Mouse (Mus musculus): ENCODE results near the gene Hba-a1. TPM values are rescaled to one million over a fixed set of nuclear protein-coding genes. Genes with fewer than 3 reads are reported as not detected.
"Not testable (repeated sequence)": the region's sequence is repeated elsewhere in the genome, so short reads cannot be mapped to it uniquely, and the experiment has no call there.

Gene Hba-a1
- polyA plus RNA-seq (2015; fragmentation: Nextera tagmentation; extraction: Ambion mirVana), result 4,235 and 4,311 TPM in 2 replicates

DNA sequence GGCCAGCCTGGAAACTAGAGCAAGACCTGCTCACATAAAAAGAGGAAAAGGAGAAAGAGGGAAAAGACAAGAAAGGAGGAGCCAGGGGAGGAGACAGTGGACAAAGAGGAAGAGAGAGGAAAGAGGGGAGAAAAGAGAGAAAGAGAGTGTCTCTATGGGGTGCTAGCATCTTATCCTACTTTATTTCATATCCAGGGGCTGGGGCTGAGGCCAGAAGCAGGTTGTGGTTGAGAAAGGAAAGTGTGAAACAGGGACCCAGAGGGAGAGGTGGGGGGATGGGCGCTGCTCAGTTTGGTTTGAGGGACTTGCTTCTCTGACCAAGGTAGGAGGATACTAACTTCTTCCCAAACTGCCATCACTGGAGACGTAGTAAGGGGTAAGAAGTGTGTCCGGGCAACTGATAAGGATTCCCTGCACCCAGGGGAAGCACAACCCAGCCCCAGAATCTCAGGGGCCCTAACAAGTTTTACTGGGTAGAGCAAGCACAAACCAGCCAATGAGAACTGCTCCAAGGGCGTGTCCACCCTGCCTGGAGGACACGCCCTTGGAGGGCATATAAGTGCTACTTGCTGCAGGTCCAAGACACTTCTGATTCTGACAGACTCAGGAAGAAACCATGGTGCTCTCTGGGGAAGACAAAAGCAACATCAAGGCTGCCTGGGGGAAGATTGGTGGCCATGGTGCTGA lies at the start of gene Hba-a1:
Gene Hba-a1, plus strand, starts transcription at position 421 of the 687 bp plus-strand sequence.
- peaks cover 16% of the 10 kb centered on the region; the same call in 1 of the 2 replicates for H3K27me3 ChIP-seq
- H3K4me1 ChIP-seq; H3K9me3 ChIP-seq; H3K4me3 ChIP-seq; H3K27ac ChIP-seq; H3K9ac ChIP-seq; H3K36me3 ChIP-seq; H3K4me2 ChIP-seq (replicated peaks): not testable (repeated sequence)
- ATAC-seq (ENCODE audit: low FRiP score, low read depth), result peak; percentile 32; the same call in 1 of the 2 replicates
- WGBS, result 38% methylated on average over 1 of the region's 5 CpGs

DNA sequence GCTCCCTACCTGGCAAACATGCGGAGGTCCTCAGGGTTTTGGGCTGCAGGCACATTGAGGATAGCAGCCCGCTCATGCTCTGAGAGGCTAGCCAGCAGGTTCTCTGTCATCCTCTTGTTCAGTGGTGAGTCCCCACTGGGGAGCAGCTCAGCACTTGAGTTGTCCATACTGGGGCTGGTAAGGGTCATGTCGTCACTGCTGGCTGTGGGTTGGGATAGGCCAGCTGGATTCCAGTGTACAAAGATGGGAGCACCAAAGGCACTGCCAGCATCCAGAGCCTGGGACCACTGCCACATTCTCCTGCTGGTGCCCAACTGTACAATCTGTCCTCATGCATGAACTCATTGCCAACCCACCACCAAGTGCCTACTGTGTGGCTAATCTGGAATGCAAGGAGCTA lies 49.4 kb upstream of the Hba-a1 start:
- Histone ChIP-seq H3K27ac (no peak overlapping the region), H3K9me3 (no peaks in the 10 kb centered on the region), H3K4me3 (no peak overlapping the region), H3K36me3 (peaks cover 84% of the 10 kb centered on the region), H3K4me1 (peaks cover 16% of the 10 kb centered on the region), H3K4me2 (replicated peaks) (no peak overlapping the region), H3K9ac (no peak overlapping the region), H3K27me3 (no peaks in the 10 kb centered on the region)
- 91% methylated on average over 3 of the region's 3 CpGs for WGBS
- ATAC-seq (ENCODE audit: low FRiP score, low read depth), result no peak

DNA sequence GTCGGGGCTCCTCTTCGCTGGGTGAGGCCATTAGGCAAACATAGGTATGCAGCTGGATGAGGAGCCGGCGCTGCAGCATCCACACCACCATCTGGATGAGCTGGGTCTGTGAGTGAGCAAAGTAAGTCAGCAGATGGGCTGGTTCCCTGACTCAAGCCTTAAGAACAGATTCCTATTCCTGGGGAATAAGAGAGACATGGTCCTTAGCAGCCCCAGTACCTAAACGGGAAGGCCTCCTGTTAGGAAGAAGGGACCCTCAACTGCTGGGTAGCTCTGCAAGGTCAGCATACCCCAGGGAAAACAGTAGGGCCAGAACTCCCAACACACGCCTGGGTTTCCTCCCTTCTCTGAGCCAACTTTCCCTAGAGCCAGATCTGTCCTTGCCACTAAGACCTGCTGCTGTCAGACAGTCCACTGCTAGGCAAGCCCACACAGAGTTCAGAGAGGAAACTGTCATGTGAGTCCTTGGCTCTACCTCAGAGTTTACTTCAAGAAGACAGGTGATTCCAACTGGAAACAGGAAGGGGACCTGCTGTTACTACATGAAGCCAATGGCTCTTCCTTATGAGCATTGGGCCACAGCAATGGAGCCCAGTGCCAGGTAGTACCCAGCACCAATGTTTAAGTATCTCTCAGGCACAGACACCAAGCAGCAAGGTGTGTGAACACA lies 48.4 kb upstream of the Hba-a1 start:
- Histone ChIP-seq H3K27me3 (no peaks in the 10 kb centered on the region), H3K9me3 (no peaks in the 10 kb centered on the region), H3K4me3 (no peak overlapping the region), H3K9ac (no peak overlapping the region), H3K36me3 (peaks cover 84% of the 10 kb centered on the region), H3K4me1 (peaks cover 16% of the 10 kb centered on the region), H3K4me2 (replicated peaks) (no peak overlapping the region), H3K27ac (no peak overlapping the region)
- no peak for ATAC-seq (ENCODE audit: low FRiP score, low read depth)
- WGBS, result 82% methylated on average over 6 of the region's 6 CpGs

DNA sequence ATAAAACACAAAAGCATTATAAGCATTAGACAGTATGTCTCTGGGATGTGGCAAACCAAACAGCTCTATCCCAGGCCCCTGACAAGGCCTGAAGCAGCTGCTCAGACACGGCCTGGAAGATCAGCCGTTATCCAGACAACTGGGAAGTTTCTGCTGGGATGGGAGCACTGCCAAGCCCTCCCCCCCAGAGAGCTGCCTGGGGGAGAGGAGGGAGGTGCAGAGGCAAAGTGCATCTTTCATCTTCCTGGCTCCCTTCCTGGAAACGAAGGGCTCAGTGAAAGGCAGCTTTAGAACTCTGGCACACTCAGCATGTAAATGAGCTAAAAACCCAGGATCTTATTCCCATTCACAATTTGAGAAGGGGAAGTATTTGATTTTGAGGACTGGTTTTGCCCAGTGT lies 47.7 kb upstream of the Hba-a1 start:
- H3K36me3 ChIP-seq, result peaks cover 84% of the 10 kb centered on the region
- H3K4me2 ChIP-seq (replicated peaks), result no peak overlapping the region
- H3K27me3 ChIP-seq, result no peaks in the 10 kb centered on the region
- no peak overlapping the region for H3K27ac ChIP-seq
- no peaks in the 10 kb centered on the region for H3K9me3 ChIP-seq
- H3K4me3 ChIP-seq, result no peak overlapping the region
- H3K9ac ChIP-seq, result 0 out of 2 replicates have a peak overlapping the region, but pooled peaks have one; percentile 43
- 47% methylated on average over 3 of the region's 3 CpGs for WGBS
- peaks cover 16% of the 10 kb centered on the region for H3K4me1 ChIP-seq
- ATAC-seq (ENCODE audit: low FRiP score, low read depth), result peak; percentile 50; the same call in 1 of the 2 replicates

DNA sequence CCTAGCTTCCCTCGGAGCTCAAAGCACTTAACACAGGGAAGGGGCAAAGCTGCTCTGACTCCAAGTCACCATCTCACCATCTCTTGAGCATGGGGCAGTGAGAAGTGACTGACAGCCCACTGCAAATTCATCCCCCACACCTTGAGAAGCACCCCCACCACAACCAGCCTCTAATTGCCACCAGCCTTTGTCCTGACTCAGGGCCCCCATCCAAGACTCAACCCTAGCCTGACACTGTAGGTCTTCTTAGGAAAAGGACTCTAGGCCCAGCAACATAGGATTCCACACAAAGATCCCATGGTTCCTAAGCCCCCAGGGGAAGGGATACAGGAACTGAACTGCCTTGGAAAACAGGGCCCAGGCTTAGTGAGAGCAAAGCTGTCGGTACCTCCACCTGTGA lies 47.2 kb upstream of the Hba-a1 start:
- WGBS, result 70% methylated on average over 2 of the region's 2 CpGs
- no peak for ATAC-seq (ENCODE audit: low FRiP score, low read depth)
- Histone ChIP-seq H3K9ac (peak overlapping the region; percentile 40; the same call in 1 of the 2 replicates), H3K9me3 (no peaks in the 10 kb centered on the region), H3K4me2 (replicated peaks) (no peak overlapping the region), H3K27ac (no peak overlapping the region), H3K4me1 (peaks cover 16% of the 10 kb centered on the region), H3K4me3 (no peak overlapping the region), H3K27me3 (no peaks in the 10 kb centered on the region), H3K36me3 (peaks cover 84% of the 10 kb centered on the region)

DNA sequence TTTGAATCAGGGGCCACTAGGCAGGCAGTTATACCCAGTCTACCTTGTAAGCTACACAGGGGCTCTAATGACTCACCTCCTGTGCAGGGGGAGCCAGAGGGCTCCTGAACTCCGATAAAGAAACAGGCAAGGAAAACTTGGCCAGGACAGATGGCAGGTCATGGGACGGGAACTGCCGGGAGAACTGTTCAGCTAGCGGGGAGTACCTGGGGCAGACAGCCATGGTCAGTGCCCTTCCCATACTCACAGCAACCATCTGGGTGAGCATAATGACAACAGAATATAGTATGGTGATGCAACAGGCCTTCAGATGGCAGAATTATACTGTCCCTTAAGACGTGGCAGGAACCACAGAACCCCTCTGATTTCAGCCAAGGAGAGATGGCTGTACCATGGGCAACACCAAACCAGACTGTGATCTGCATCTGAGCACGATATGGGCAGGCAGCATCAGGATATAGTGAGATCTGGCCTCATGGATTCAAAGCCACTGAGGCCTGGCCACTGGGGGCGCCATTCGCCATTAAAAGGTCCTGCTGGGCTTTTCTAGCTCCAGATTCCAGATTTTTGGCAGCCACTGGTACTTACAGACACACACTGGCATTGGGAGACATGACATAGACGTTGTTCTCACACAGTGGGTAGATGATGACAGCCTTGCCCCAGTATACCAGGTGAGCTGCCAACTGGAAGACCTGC lies 46.5 kb upstream of the Hba-a1 start:
- H3K4me1 ChIP-seq, result peaks cover 16% of the 10 kb centered on the region
- H3K36me3 ChIP-seq, result peaks cover 84% of the 10 kb centered on the region
- 63% methylated on average over 9 of the region's 9 CpGs for WGBS
- H3K9me3 ChIP-seq, result no peaks in the 10 kb centered on the region
- H3K4me2 ChIP-seq (replicated peaks), result no peak overlapping the region
- H3K4me3 ChIP-seq, result no peak overlapping the region
- H3K27me3 ChIP-seq, result no peaks in the 10 kb centered on the region
- H3K9ac ChIP-seq, result peak overlapping the region; percentile 40; the same call in 1 of the 2 replicates
- no peak overlapping the region for H3K27ac ChIP-seq
- ATAC-seq (ENCODE audit: low FRiP score, low read depth), result no peak

DNA sequence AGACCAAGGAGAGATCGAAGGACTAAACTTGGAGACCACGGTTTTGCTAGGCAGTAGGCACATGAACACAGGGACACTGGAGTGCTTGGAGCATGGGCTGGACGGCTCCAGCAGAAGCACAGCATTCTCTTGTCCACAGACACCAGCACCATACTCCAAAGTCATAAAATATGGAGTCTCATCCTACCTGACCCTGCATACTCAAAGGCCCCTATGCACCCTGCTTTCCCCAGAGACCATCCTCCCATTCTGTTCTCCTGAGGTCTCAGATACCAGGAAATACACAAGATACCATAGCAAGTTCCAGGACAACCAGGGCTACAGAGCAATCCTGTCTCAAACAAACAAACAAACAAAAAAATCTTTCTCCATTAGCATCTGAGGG lies 45.9 kb upstream of the Hba-a1 start:
- Histone ChIP-seq H3K4me2 (replicated peaks) (no peak overlapping the region), H3K27me3 (no peaks in the 10 kb centered on the region), H3K4me3 (no peak overlapping the region), H3K9me3 (no peaks in the 10 kb centered on the region), H3K27ac (no peak overlapping the region), H3K36me3 (peaks cover 83% of the 10 kb centered on the region), H3K4me1 (peaks cover 16% of the 10 kb centered on the region), H3K9ac (0 out of 2 replicates have a peak overlapping the region, but pooled peaks have one; percentile 19)
- no peak for ATAC-seq (ENCODE audit: low FRiP score, low read depth)
- WGBS, result 80% methylated on average over 3 of the region's 3 CpGs

DNA sequence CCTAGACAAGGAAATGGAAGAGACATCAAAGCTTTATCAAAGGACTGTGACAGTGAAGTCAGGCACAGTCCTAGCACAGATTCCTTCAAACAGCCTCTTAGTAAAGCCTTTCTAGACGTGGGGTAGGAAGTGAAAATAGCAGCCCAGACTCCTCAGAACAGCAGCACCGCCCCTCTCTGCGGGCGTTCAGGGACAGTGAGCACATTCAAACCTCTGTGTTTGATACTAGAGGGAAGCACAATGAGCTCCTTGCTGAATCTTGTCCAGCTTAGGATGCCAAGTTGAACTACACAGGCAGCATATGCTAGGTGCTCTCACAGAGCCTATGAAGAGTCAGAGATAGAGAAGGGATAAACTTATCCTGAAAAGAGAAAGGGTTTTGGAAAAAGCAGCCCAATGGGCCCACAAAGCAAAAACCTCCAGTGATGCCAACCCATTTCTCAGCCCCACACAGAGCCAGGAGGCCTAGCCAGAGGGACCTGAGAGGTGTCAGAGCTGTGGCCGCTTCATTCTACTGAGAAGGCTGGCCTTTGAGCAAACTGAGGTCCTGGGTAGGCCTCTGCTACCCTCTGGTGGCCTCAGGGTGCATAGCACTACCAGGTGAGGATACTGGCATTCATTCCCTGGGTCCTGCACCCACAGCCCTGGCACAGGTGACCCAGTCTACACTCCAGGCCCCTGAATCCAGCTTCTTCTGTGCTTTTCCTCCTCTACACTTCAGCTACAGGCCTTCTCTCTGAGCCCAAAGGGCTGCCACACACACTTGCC lies 45.0 kb upstream of the Hba-a1 start:
- Histone ChIP-seq H3K36me3 (peaks cover 82% of the 10 kb centered on the region), H3K27ac (no peak overlapping the region), H3K4me1 (peaks cover 11% of the 10 kb centered on the region), H3K27me3 (no peaks in the 10 kb centered on the region), H3K4me3 (no peak overlapping the region), H3K4me2 (replicated peaks) (no peak overlapping the region), H3K9me3 (no peaks in the 10 kb centered on the region), H3K9ac (no peak overlapping the region)
- WGBS, result 59% methylated on average over 5 of the region's 5 CpGs
- no peak for ATAC-seq (ENCODE audit: low FRiP score, low read depth)

DNA sequence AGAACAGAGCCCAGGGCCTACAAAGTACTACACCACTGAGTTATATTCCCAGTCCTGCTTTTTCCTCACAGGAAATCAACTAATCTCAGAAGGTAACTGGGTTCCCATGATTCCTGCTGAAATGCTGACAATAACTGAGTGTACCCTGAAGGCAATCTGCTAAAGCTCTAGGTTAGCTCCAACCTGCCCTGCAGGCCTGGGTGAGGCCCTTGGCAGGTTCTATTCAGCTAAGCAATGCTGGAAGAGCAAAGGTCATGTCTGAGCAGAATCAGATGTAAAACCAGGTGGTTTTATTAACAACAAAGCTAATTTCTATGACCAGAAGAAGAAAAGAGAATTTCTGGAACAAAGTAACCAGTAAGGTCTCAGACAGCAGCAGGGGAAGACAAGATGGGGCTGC lies 41.9 kb upstream of the Hba-a1 start:
- no peak overlapping the region for H3K4me2 ChIP-seq (replicated peaks)
- peaks cover 79% of the 10 kb centered on the region for H3K36me3 ChIP-seq
- no peaks in the 10 kb centered on the region for H3K27me3 ChIP-seq
- no peaks in the 10 kb centered on the region for H3K9me3 ChIP-seq
- H3K27ac ChIP-seq, result no peak overlapping the region
- ATAC-seq (ENCODE audit: low FRiP score, low read depth), result no peak
- H3K9ac ChIP-seq, result no peak overlapping the region
- H3K4me1 ChIP-seq, result peaks cover 3% of the 10 kb centered on the region; the same call in 1 of the 2 replicates
- H3K4me3 ChIP-seq, result no peak overlapping the region

DNA sequence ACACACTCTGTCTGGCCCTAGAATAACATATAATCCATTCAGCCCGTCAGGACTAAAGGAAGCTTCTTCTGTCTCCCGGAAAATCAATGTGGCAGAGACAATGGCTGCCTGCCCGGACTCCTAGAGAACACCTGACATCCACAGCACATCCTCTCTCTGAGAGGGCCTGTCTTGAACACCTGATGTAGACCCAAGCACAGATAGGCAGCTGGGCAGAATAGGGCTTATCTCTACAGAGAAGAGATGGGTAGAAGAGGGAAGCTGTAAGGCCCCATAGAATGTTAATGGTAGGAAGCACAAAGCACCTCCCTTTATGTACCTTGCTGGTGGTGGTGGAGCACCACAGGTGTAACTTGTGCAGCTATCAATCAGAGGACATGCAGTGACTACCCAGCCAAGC lies 41.1 kb upstream of the Hba-a1 start:
- Histone ChIP-seq H3K4me3 (no peak overlapping the region), H3K9ac (no peak overlapping the region), H3K4me2 (replicated peaks) (no peak overlapping the region), H3K4me1 (0 out of 2 replicates have a peak, but pooled peaks cover 3% of the 10 kb centered on the region), H3K27me3 (no peaks in the 10 kb centered on the region), H3K27ac (no peak overlapping the region), H3K36me3 (peaks cover 82% of the 10 kb centered on the region), H3K9me3 (no peaks in the 10 kb centered on the region)
- WGBS, result 82% methylated on average over 3 of the region's 3 CpGs
- ATAC-seq (ENCODE audit: low FRiP score, low read depth), result no peak

DNA sequence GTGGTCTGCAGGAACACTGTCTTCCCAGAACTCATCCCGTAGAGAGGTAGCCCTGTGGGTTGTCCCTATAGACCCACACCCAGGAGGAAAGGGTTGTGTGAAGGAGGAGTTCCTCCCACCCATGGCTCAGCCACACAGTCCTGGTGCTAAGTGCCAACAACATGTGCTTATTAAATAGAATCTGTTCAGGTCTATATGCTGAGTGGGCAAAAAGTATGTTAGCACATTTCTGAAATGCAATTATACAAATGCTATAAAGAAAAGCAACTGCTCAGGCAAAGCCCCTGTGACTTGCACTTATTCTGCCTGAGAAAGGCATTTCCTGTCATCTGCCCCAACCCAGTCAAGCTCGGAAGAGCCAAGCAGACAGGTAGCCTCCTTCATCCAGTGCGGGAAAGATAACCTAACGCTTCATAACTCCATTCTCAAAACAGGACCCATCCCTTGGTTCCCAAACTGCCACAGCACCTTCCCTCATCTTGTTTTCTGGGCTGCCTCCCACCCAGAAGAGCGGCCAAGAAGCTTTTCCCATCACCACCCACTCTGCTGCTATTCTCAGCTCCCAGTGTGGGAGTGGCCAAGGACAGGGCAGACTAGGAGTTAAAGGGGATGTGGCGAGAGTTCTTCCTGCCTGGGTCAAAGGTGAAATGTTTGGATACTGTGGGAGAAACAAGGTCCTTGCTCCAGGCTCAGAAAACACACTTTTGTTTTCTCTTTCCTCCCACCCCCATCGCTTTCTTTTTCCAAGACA lies 39.9 kb upstream of the Hba-a1 start:
- Histone ChIP-seq H3K4me3 (no peak overlapping the region), H3K27ac (no peak overlapping the region), H3K27me3 (no peaks in the 10 kb centered on the region), H3K4me2 (replicated peaks) (no peak overlapping the region), H3K9me3 (no peaks in the 10 kb centered on the region), H3K4me1 (no peaks in the 10 kb centered on the region), H3K9ac (0 out of 2 replicates have a peak overlapping the region, but pooled peaks have one; percentile 19), H3K36me3 (peaks cover 86% of the 10 kb centered on the region)
- no peak for ATAC-seq (ENCODE audit: low FRiP score, low read depth)
- 70% methylated on average over 7 of the region's 7 CpGs for WGBS

Data from limb, embryonic 13.5 days (tissue).